Mouse (Mus musculus): Measurements from ENCODE around the gene Lrrc30. TPM values are rescaled to one million over a fixed set of nuclear protein-coding genes. Genes with fewer than 3 reads are reported as not detected.

The Lrrc30 gene
- total RNA-seq, 2 experiments from 2014 or later = 0.14 TPM; not detected in 1

- DNase-seq = no peak
Measured at GRCm38 (mm10) chr17:67582681-67583356, 49.7 kb downstream of the Lrrc30 start.

- DNase-seq = no peak
Measured at GRCm38 (mm10) chr17:67581839-67582238, 50.7 kb downstream of the Lrrc30 start.

Other genes starting within 250 kb of the Lrrc30 start
- 1 to 10 TPM; 1.8 to 2.0 TPM for gene Lama1, start 64.5 kb upstream of the Lrrc30 start, total RNA-seq (2021)